Comparison of ENCODE assay signal across 8 mouse cellular contexts in genomic region chr13:12461730-12462119, GRCm38 (mm10). TPM values are rescaled to one million over a fixed set of nuclear protein-coding genes. Genes with fewer than 3 reads are reported as not detected.
DNase-seq lines count a peak whose midpoint lies in the region; ATAC-seq lines count a peak whose summit lies in the region.

No protein-coding gene starts in this region.

- peak overlapping the region; percentile 63; the same call in 1 of the 2 replicates for H3K27ac ChIP-seq in kidney, embryonic 15.5 days
- no peak overlapping the region for H3K27ac ChIP-seq in forebrain, embryonic 16.5 days (ENCODE audit: low read length)
- H3K27ac ChIP-seq in macrophage, result peak overlapping the region; percentile 97

- H3K27me3 ChIP-seq in kidney, embryonic 15.5 days, result no peaks in the 10 kb centered on the region
- H3K27me3 ChIP-seq in forebrain, embryonic 16.5 days (replicated peaks; ENCODE audit: control insufficient read depth, insufficient read depth, low read length), result no peaks in the 10 kb centered on the region

- no peak for ATAC-seq in kidney, embryonic 15.5 days (replicated peaks; ENCODE audit: low FRiP score)
- peak; percentile 41 for ATAC-seq in forebrain, embryonic 16.5 days
- no peak for ATAC-seq in inflammation-experienced regulatory T-cells, adult 6 months

- H3K36me3 ChIP-seq in kidney, embryonic 15.5 days, result 0 out of 2 replicates have a peak, but pooled peaks cover 5% of the 10 kb centered on the region
- no peaks in the 10 kb centered on the region for H3K36me3 ChIP-seq in forebrain, embryonic 16.5 days (ENCODE audit: control insufficient read depth, insufficient read depth)
- peaks cover 18% of the 10 kb centered on the region for H3K36me3 ChIP-seq in macrophage (ENCODE audit: inconsistent target)

- no peak for DNase-seq in kidney, adult 8-10 months
- peak; percentile 28 for DNase-seq in WW6 (ENCODE audit: low read depth, low spot score)
- DNase-seq in spleen, postnatal 36 days (ENCODE audit: low spot score in 2 of 2), result no peak
- no peak for DNase-seq in gastrocnemius, adult 8-10 months (ENCODE audit: low spot score in 2 of 2)

- no peaks in the 10 kb centered on the region for H3K9me3 ChIP-seq in kidney, embryonic 15.5 days (replicated peaks)
- no peaks in the 10 kb centered on the region for H3K9me3 ChIP-seq in forebrain, embryonic 16.5 days (ENCODE audit: control insufficient read depth, low read length)

- H3K9ac ChIP-seq in kidney, embryonic 15.5 days, result peak overlapping the region; percentile 65
- H3K9ac ChIP-seq in forebrain, embryonic 16.5 days (replicated peaks; ENCODE audit: low read depth, low read length), result peak overlapping the region; percentile 82

- peaks cover 8% of the 10 kb centered on the region for H3K4me1 ChIP-seq in kidney, embryonic 15.5 days
- H3K4me1 ChIP-seq in forebrain, embryonic 16.5 days (replicated peaks; ENCODE audit: control insufficient read depth, insufficient read depth, low read length), result peaks cover 11% of the 10 kb centered on the region

- peak overlapping the region; percentile 90 for H3K4me2 ChIP-seq in kidney, embryonic 15.5 days
- peak overlapping the region; percentile 88 for H3K4me2 ChIP-seq in forebrain, embryonic 16.5 days (ENCODE audit: low read length)

- H3K4me3 ChIP-seq in kidney, embryonic 15.5 days (replicated peaks), result peak overlapping the region; percentile 70
- H3K4me3 ChIP-seq in forebrain, embryonic 16.5 days (replicated peaks; ENCODE audit: low read length), result peak overlapping the region; percentile 91
- peak overlapping the region; percentile 99 for H3K4me3 ChIP-seq in macrophage (ENCODE audit: inconsistent target)

- peaks cover 45% of the 10 kb centered on the region for H3K79me2 ChIP-seq in macrophage (ENCODE audit: inconsistent target)

- 0% methylated on average over 7 of the region's 7 CpGs for WGBS in kidney, embryonic 15.5 days
- 2% methylated on average over 7 of the region's 7 CpGs for WGBS in forebrain, embryonic 16.5 days
- WGBS in macrophage (ENCODE audit: missing documents), result 8% methylated on average over 7 of the region's 7 CpGs

RNA-seq across cellular contexts. Expression of gene Lgals8, which starts 3.0 kb away (rescaled TPM):
- 20.4 and 22.5 TPM in 2 replicates for polyA plus RNA-seq in kidney, embryonic 15.5 days (2015; fragmentation: Nextera tagmentation; extraction: Ambion mirVana)
- polyA plus RNA-seq in forebrain, embryonic 16.5 days (2015; fragmentation: Nextera tagmentation; extraction: Ambion mirVana), result 14.4 and 15.1 TPM in 2 replicates
- total RNA-seq in macrophage (2018; cell fraction: chromatin; rRNA removed), result 100 to 1,000 TPM; 110 to 623 (median 400) TPM
- total RNA-seq in macrophage (2018; cell fraction: cytosol; rRNA removed), result 100 to 1,000 TPM; 120 to 182 (median 156) TPM
- 100 to 1,000 TPM; 128 to 523 (median 295) TPM for total RNA-seq in macrophage (2018; cell fraction: nucleus; rRNA removed)
- polyA plus RNA-seq in macrophage (2018), result 118 to 198 TPM (median 152 TPM) in 3 replicates
- polyA plus RNA-seq in inflammation-experienced regulatory T-cells, adult 6 months (2017; shearing (Covaris generic)), result 100 to 1,000 TPM in 2 of 3 experiments, 10 to 100 TPM in 1; 93.5 to 129 (median 100) TPM
- total RNA-seq in gastrocnemius, adult 8-10 months (2022), result 10 to 100 TPM; 24.3 to 28.3 (median 25.2) TPM

RNA-seq across cellular contexts. Expression of gene Edaradd, which starts 58.5 kb away (rescaled TPM):
- polyA plus RNA-seq in kidney, embryonic 15.5 days (2015; fragmentation: Nextera tagmentation; extraction: Ambion mirVana), result 2.4 TPM in 2 replicates
- polyA plus RNA-seq in forebrain, embryonic 16.5 days (2015; fragmentation: Nextera tagmentation; extraction: Ambion mirVana), result 1.9 and 2.6 TPM in 2 replicates
- total RNA-seq in macrophage (2018; cell fraction: chromatin; rRNA removed), result 1 to 10 TPM in 2 of 26 experiments, under 1 TPM in 22, not detected in 2; 0.10 to 1.3 (median 0.26) TPM
- under 1 TPM in 17 of 26 experiments, not detected in 9; under 0.01 to 0.13 (median 0.06) TPM for total RNA-seq in macrophage (2018; cell fraction: cytosol; rRNA removed)
- 1 to 10 TPM in 1 of 26 experiments, under 1 TPM in 22, not detected in 3; 0.10 to 1.1 (median 0.30) TPM for total RNA-seq in macrophage (2018; cell fraction: nucleus; rRNA removed)
- 0.06 to 0.11 TPM (median 0.11 TPM) in 3 replicates for polyA plus RNA-seq in macrophage (2018)
- polyA plus RNA-seq in inflammation-experienced regulatory T-cells, adult 6 months (2017; shearing (Covaris generic)), result 1 to 10 TPM in 2 of 3 experiments, under 1 TPM in 1; 0.71 to 2.1 (median 1.3) TPM
- not detected for total RNA-seq in gastrocnemius, adult 8-10 months (2022)
